In the genomic region with DNA sequence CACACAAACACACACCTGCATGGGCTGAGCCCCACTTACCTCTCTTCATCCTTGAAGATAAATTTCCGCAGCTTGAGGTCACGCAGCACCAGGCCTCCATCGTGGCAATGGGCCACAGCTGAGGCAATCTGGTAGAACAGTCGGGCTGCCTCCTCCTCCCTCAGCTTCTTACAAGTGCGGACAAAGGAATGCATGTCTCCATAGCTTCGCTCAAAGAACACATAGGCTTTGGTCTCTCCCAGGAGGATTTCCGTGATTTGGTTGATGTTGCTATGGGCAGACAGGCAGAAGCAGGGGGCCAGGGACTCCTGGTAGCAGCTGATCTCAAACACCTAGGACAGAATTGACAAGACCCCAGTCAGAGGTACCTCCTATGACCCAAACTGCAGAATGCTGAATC, we compare ENCODE assay signal across 11 mouse cellular contexts. TPM values are rescaled to one million over a fixed set of nuclear protein-coding genes. Genes with fewer than 3 reads are reported as not detected.
DNase-seq lines count a peak whose midpoint lies in the region; ATAC-seq lines count a peak whose summit lies in the region.
"Had no signal": no experiment of that assay in that cellular context is flagged by ENCODE, and none has a peak within 500 bp of the region (broad histone marks: within the 10 kb centered on the region; RNA-seq: fewer than 3 reads in every experiment).

No protein-coding gene starts in this region.

- peak overlapping the region; percentile 100 for H3K9ac ChIP-seq in hindbrain, embryonic 14.5 days
- H3K9ac ChIP-seq in neural tube, embryonic 14.5 days (replicated peaks; ENCODE audit: low read depth, low read length) = no peak overlapping the region

- WGBS in hindbrain, embryonic 14.5 days = 45% methylated on average over 7 of the region's 7 CpGs
- WGBS in neural tube, embryonic 14.5 days = 57% methylated on average over 7 of the region's 7 CpGs

- DNase-seq in gastrocnemius, adult 18-20 months (ENCODE audit: low spot score) = peak; percentile 23
- no peak for DNase-seq in gastrocnemius, postnatal 4 days (ENCODE audit: low spot score in 2 of 2)
- DNase-seq in thymus, postnatal 0 days (ENCODE audit: low spot score) = peak; percentile 33
- DNase-seq in thymus, postnatal 36 days = no peak
- peak; percentile 42 for DNase-seq in hindbrain, embryonic 14.5 days (ENCODE audit: low spot score)
- no peak for DNase-seq in right cerebral cortex, postnatal 36 days (ENCODE audit: low spot score in 2 of 2)
- no peak for DNase-seq in layer of hippocampus, adult 18-20 months (ENCODE audit: low spot score in 2 of 2)
- DNase-seq: gastrocnemius, postnatal 10 days; kidney, adult 8-10 months; right cerebral cortex, postnatal 4 days had no signal

- no peaks in the 10 kb centered on the region for H3K9me3 ChIP-seq in hindbrain, embryonic 14.5 days (ENCODE audit: control insufficient read depth, low read length)
- H3K9me3 ChIP-seq in neural tube, embryonic 14.5 days (ENCODE audit: control insufficient read depth, low read length) = no peaks in the 10 kb centered on the region

- H3K27ac ChIP-seq in hindbrain, embryonic 14.5 days = no peak overlapping the region
- H3K27ac ChIP-seq in neural tube, embryonic 14.5 days (ENCODE audit: low read depth, low read length) = no peak overlapping the region

- peaks cover 49% of the 10 kb centered on the region for H3K36me3 ChIP-seq in hindbrain, embryonic 14.5 days (replicated peaks; ENCODE audit: control insufficient read depth, insufficient read depth)
- peaks cover 39% of the 10 kb centered on the region for H3K36me3 ChIP-seq in neural tube, embryonic 14.5 days (ENCODE audit: control insufficient read depth, insufficient read depth, low read length)

- peak overlapping the region; percentile 90 for H3K4me2 ChIP-seq in hindbrain, embryonic 14.5 days (replicated peaks)
- H3K4me2 ChIP-seq in neural tube, embryonic 14.5 days (ENCODE audit: low read depth, low read length) = peak overlapping the region; percentile 84

- ATAC-seq in hindbrain, embryonic 14.5 days (ENCODE audit: low FRiP score) = no peak
- no peak for ATAC-seq in neural tube, embryonic 14.5 days (ENCODE audit: low read depth)

- H3K4me3 ChIP-seq in hindbrain, embryonic 14.5 days (replicated peaks; ENCODE audit: low read length) = peak overlapping the region; percentile 98
- H3K4me3 ChIP-seq in neural tube, embryonic 14.5 days (ENCODE audit: low read depth, low read length) = no peak overlapping the region; the same call in 1 of the 2 replicates

- H3K27me3 ChIP-seq in hindbrain, embryonic 14.5 days (ENCODE audit: control insufficient read depth, insufficient read depth, low read length) = no peaks in the 10 kb centered on the region
- no peaks in the 10 kb centered on the region for H3K27me3 ChIP-seq in neural tube, embryonic 14.5 days (ENCODE audit: control insufficient read depth, insufficient read depth, low read length)

- H3K4me1 ChIP-seq in hindbrain, embryonic 14.5 days (replicated peaks; ENCODE audit: control insufficient read depth, insufficient read depth, low read length) = peaks cover 62% of the 10 kb centered on the region
- H3K4me1 ChIP-seq in neural tube, embryonic 14.5 days (ENCODE audit: control insufficient read depth, insufficient read depth, low read length) = peaks cover 22% of the 10 kb centered on the region

RNA-seq across cellular contexts. Expression of a gene that starts 7.1 kb away (rescaled TPM):
- total RNA-seq in gastrocnemius, adult 18-20 months (2021) = 10 to 100 TPM in 1 of 2 experiments, 1 to 10 TPM in 1; 7.1 to 19.5 TPM
- 10 to 100 TPM; 38.8 to 43.4 TPM for total RNA-seq in gastrocnemius, postnatal 4 days (2021)
- polyA plus RNA-seq in thymus, postnatal 0 days (2015; fragmentation: Nextera tagmentation; extraction: Ambion mirVana) = 29.8 and 31.2 TPM in 2 replicates
- 150 and 174 TPM in 2 replicates for polyA plus RNA-seq in hindbrain, embryonic 14.5 days (2014; fragmentation: Nextera tagmentation; extraction: Ambion mirVana)
- polyA plus RNA-seq in neural tube, embryonic 14.5 days (2014; fragmentation: Nextera tagmentation; extraction: Ambion mirVana) = 145 and 166 TPM in 2 replicates
- total RNA-seq in layer of hippocampus, adult 18-20 months (2021) = 10 to 100 TPM; 26.6 to 32.9 TPM

Comparison
In these comparisons a context has a peak if more than half of its experiments do, and no peak if none do; other contexts are left out.
1. DNase-seq: peak in gastrocnemius, adult 18-20 months (single experiment), thymus, postnatal 0 days (single experiment) and hindbrain, embryonic 14.5 days (single experiment); none in gastrocnemius, postnatal 4 days (0 of 2), thymus, postnatal 36 days (0 of 2), right cerebral cortex, postnatal 36 days (0 of 2) and layer of hippocampus, adult 18-20 months (0 of 2).